Mouse (Mus musculus) ES-Bruce4 (cell line): ENCODE measurements around the gene Ap4s1. TPM values are rescaled to one million over a fixed set of nuclear protein-coding genes. Genes with fewer than 3 reads are reported as not detected.
"Not testable (repeated sequence)": the region's sequence is repeated elsewhere in the genome, so short reads cannot be mapped to it uniquely, and the experiment has no call there.

Experiments
- H3K27ac ChIP-seq: 2 replicates; pipeline ENCODE4 v1.5.1; 2012; ENCODE audit warnings: low read length, inconsistent platforms; ENCODE audit not compliant: insufficient read depth
- H3K27me3 ChIP-seq: 2 replicates; pipeline ENCODE4 v1.6.1; 2012; ENCODE audit warnings: mild to moderate bottlenecking, low read length, inconsistent platforms; ENCODE audit not compliant: control insufficient read depth, poor library complexity, insufficient read depth, severe bottlenecking
- H3K36me3 ChIP-seq: 2 replicates; pipeline ENCODE4 v1.6.1; 2012; ENCODE audit warnings: inconsistent platforms, mild to moderate bottlenecking, low read length, moderate library complexity; ENCODE audit not compliant: control insufficient read depth, poor library complexity, insufficient read depth, severe bottlenecking
- H3K4me1 ChIP-seq: one replicate; pipeline ENCODE4 v1.8.1; 2011; ENCODE audit warnings: low read length; ENCODE audit not compliant: control insufficient read depth, insufficient read depth
- H3K4me3 ChIP-seq: 2 replicates; pipeline ENCODE4 v1.5.1; 2011; ENCODE audit warnings: low read depth, mild to moderate bottlenecking, low read length
- H3K9ac ChIP-seq: 2 replicates; pipeline ENCODE4 v1.6.1; 2012; ENCODE audit warnings: low read depth, mild to moderate bottlenecking, inconsistent platforms; ENCODE audit not compliant: poor library complexity, severe bottlenecking
- H3K9me3 ChIP-seq: replicated peaks from 2 replicates; pipeline ENCODE4 v1.6.1; 2012; ENCODE audit warnings: mild to moderate bottlenecking, low read length, inconsistent platforms; ENCODE audit not compliant: control insufficient read depth, poor library complexity, insufficient read depth, severe bottlenecking
- CTCF ChIP-seq: IDR thresholded peaks from one replicate; pipeline ENCODE4 v1.8.1; 2011; ENCODE audit warnings: low read depth, low read length
- EP300 ChIP-seq: IDR thresholded peaks from 2 replicates; pipeline ENCODE4 v1.6.1; 2011; ENCODE audit warnings: low read depth, low read length; ENCODE audit not compliant: insufficient read depth
- POLR2A ChIP-seq: IDR thresholded peaks from one replicate; pipeline ENCODE4 v1.8.1; 2011; ENCODE audit warnings: low read length; ENCODE audit not compliant: insufficient read depth
- polyA plus RNA-seq: library from polyadenylated mRNA; stranded (reverse); fragments of >200 nt; gene quantifications from 2 replicates; pipeline ENCODE4 v1.2.4, GENCODE M21; 2011; ENCODE audit warnings: low read depth; ENCODE audit not compliant: missing spikeins, insufficient read depth, insufficient read length

Ap4s1 gene
- polyA plus RNA-seq, 1 experiment: 10.2 TPM

DNA sequence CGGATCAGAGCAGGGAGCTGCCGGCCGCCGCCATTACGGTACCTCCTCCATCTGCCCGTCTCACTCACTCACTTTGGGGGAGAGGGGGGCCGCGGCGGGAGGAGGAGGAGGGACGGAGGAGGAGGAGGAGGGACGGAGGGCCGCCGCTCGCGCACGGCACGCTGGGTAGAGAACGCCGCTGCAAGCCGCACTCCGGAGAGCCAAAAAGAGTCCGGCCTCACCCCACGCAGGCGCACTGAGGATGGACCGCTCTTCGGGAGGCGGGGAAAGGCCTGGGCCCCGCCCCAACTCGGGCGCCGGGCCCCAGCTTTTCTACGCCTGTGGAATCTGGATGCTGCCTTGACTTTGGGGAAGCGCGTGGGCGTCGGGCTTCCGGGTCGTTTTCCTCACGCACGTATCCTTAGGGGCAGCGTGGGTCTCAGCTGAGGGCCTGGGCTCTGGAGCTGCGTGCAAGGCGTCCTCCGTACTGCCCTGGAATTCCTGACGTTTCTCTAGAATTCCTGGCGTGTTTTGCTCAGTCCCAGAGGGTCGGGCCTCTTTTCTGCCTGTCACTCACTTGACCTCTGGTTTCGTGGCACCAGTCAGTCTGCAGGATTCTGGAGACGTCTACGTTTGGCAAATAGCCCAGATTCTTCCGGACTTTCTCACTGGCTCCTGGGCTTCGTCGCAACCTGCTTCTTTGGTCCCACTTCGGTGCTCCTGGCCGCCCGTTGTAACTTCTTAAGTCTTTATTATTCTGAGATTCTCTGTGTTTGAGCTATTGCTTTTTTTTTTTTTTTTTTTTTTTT is 1.2 kb downstream of the Ap4s1 start, which contains the start of gene Strn3:
Gene Strn3, minus strand, starts transcription at position 53 of the 788 bp plus-strand sequence.
- no peaks in the 10 kb centered on the region for H3K4me1 ChIP-seq
- H3K9ac ChIP-seq: peak within 1 kb of the TSS; percentile 98
- peak within 1 kb of the TSS; percentile 97 for H3K4me3 ChIP-seq
- no peaks in the 10 kb centered on the region for H3K36me3 ChIP-seq
- H3K9me3 ChIP-seq: no peaks in the 10 kb centered on the region
- no peaks in the 10 kb centered on the region for H3K27me3 ChIP-seq
- TF ChIP-seq EP300 (no peak), POLR2A (peak; percentile 62)
- peak within 1 kb of the TSS; percentile 88 for H3K27ac ChIP-seq

DNA sequence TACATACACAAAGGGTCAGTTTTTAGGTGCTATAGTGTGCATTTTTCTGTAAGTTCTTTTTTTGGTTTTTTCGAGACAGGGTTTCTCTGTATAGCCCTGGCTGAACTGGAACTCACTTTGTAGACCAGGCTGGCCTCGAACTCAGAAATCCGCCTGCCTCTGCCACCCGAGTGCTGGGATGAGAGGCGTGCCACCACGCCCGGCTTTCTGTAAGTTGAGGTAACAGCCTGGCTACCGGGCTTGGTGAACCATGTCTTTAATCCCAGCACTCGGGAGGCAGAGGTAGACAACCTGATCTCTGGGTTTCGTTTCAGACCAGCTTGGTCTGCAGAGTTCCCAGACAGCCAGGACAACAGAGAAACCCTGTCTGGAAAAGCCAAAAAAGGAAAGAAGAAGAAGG is 2.0 kb downstream of the Ap4s1 start:
- not testable (repeated sequence) for H3K4me1 ChIP-seq, H3K9ac ChIP-seq, H3K27me3 ChIP-seq, H3K27ac ChIP-seq, H3K36me3 ChIP-seq, H3K9me3 ChIP-seq
- peak overlapping the region; percentile 6; the same call in 1 of the 2 replicates for H3K4me3 ChIP-seq

DNA sequence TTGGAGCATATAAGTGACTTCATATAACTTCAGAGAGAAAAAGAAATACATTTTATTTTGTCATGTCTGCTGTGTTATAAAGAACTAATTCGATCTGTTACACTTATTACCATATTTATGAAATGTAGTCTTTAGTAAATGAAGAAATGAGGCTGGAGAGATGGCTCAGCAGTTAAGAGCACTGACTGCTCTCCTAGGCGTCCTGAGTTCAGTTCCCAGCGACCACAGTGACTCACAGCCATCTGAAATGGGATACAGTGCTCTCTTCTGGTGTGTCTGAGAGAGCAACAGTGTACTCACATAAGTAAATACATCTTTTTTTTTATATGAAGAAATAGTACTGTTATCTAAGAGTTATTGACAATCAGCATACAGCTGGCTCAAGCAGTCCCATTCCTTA is 2.6 kb downstream of the Ap4s1 start:
- Histone ChIP-seq H3K36me3 (no peaks in the 10 kb centered on the region), H3K4me3 (no peak overlapping the region), H3K27ac (peak overlapping the region; percentile 74; the same call in 1 of the 2 replicates), H3K9ac (no peak overlapping the region), H3K9me3 (no peaks in the 10 kb centered on the region), H3K4me1 (no peaks in the 10 kb centered on the region), H3K27me3 (no peaks in the 10 kb centered on the region)
- no peak for TF ChIP-seq POLR2A
- TF ChIP-seq EP300: no peak
- no peak for TF ChIP-seq CTCF

DNA sequence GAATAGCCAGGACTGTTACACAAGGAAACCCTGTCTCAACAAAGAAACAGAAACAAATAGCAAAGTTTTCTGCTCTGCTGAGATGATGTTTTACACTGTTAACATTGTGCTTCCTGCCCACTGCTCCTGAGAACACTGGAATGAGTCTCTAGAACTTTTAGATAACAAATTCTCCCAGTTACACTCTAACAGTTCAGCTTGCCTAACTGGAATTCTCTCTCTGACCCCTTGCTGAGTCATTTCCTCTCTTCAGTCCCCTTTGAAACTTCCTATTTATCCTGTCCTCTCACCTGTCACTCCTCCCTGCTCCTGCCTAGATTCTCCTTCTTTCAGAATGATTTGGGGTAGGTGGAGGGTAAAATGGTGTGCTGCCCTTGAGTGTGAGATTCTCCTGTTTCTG is 3.3 kb downstream of the Ap4s1 start:
- Histone ChIP-seq H3K27ac (peak overlapping the region; percentile 74), H3K9me3 (no peaks in the 10 kb centered on the region), H3K4me1 (no peaks in the 10 kb centered on the region), H3K4me3 (no peak overlapping the region), H3K9ac (no peak overlapping the region), H3K27me3 (no peaks in the 10 kb centered on the region), H3K36me3 (no peaks in the 10 kb centered on the region)
- TF ChIP-seq POLR2A (no peak), CTCF (no peak), EP300 (no peak)

DNA sequence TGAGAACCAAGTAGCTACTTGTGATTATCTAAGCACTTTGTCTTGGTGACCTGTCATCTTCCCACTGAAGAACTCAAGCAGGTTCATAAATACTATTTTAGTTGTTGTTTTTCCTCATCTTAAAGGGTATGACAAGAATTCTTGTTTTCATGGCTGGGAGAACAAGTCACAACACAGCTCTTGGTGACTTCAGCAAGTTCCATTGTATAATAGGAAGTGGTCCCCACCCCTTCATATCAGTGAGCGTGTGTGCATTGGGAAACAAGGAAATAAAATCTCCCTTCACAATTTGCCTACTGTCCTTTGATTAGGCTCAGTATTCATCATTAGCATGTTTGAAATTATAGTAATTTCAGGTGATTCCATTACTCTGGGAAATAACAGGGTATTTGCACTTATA is 4.1 kb downstream of the Ap4s1 start:
- no peaks in the 10 kb centered on the region for H3K4me1 ChIP-seq
- no peaks in the 10 kb centered on the region for H3K36me3 ChIP-seq
- no peaks in the 10 kb centered on the region for H3K9me3 ChIP-seq
- no peak for TF ChIP-seq POLR2A
- no peak for TF ChIP-seq EP300
- no peak for TF ChIP-seq CTCF
- no peak overlapping the region for H3K9ac ChIP-seq
- no peaks in the 10 kb centered on the region for H3K27me3 ChIP-seq
- no peak overlapping the region for H3K27ac ChIP-seq
- no peak overlapping the region for H3K4me3 ChIP-seq

DNA sequence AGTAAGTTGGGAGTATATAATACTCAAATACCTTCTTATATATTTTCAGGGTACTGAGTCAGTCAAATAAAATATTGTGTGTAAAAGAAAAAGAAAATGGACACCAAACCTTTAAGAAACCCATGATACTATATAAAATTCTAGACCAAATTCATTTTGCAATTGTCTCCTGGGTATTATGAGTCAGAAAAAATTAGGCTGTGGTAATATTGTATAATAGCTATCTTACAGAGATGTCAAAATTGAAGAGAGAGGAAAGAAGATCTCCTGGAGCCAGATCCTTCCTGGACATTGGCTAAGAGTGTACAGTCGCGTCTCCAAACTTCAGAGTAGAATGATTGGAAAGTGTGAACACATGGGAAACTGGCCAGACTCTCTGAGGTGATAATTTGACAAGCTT is 5.3 kb downstream of the Ap4s1 start:
- Histone ChIP-seq H3K4me1 (no peaks in the 10 kb centered on the region), H3K9ac (no peak overlapping the region), H3K27me3 (no peaks in the 10 kb centered on the region), H3K4me3 (no peak overlapping the region), H3K9me3 (no peaks in the 10 kb centered on the region), H3K36me3 (no peaks in the 10 kb centered on the region), H3K27ac (no peak overlapping the region)
- TF ChIP-seq CTCF: no peak
